Mouse (Mus musculus): ENCODE results near the gene Rock2.

- TF ChIP-seq EP300 (IDR thresholded peaks at IDR 0.05; ENCODE audit: insufficient read depth, low read depth, low read length) = no peak
- no peak for TF ChIP-seq POLR2A (IDR thresholded peaks at IDR 0.05; ENCODE audit: insufficient read depth, low read length)
- no peak for TF ChIP-seq CTCF (IDR thresholded peaks at IDR 0.05; ENCODE audit: low read depth, low read length)
These were observed 28.2 kb upstream of the Rock2 start for GRCm38 (mm10) chr12:16866460-16866859.

All from ES-Bruce4 (cell line).